Mouse (Mus musculus) MEL (cell line): ENCODE data around the gene Habp2. TPM values are rescaled to one million over a fixed set of nuclear protein-coding genes. Genes with fewer than 3 reads are reported as not detected.

Experiments
- DNase-seq: peaks from one replicate; pipeline ENCODE4 v3.0.0; 2011; ENCODE audit warnings: low read depth, low spot score
- H3K27ac ChIP-seq: 2 replicates; pipeline ENCODE4 v1.5.1; 2012; ENCODE audit warnings: low read depth, mild to moderate bottlenecking, control low read depth, low read length, moderate library complexity; ENCODE audit not compliant: control insufficient read depth
- H3K27me3 ChIP-seq, 2 experiments: fragments of 150-350 bp in 1 of 2; sonication (generic) in 1 of 2; 2 replicates each; pipeline ENCODE4 v1.6.1; 2012; ENCODE audit warnings: low read length in 2 of 2, mild to moderate bottlenecking in 2 of 2, improper control_type of control experiment in 1 of 2, moderate library complexity in 1 of 2; ENCODE audit not compliant: insufficient read depth in 2 of 2, control insufficient read depth in 1 of 2
- H3K36me3 ChIP-seq, 2 experiments: 2 replicates each; pipeline ENCODE4 v1.6.1; 2012 to 2014; ENCODE audit warnings: low read length in 2 of 2, improper control_type of control experiment in 1 of 2, inconsistent platforms in 1 of 2, mild to moderate bottlenecking in 1 of 2; ENCODE audit not compliant: insufficient read depth in 2 of 2, control insufficient read depth in 1 of 2
- H3K4me1 ChIP-seq, 2 experiments: fragments of 150-350 bp in 1 of 2; sonication (generic) in 1 of 2; 2 replicates each; pipeline ENCODE4 v1.6.1; 2012; ENCODE audit warnings: low read length in 2 of 2, improper control_type of control experiment in 1 of 2, mild to moderate bottlenecking in 1 of 2; ENCODE audit not compliant: insufficient read depth in 2 of 2, control insufficient read depth in 1 of 2
- H3K4me3 ChIP-seq, 2 experiments: fragments of 150-350 bp in 1 of 2; sonication (generic) in 1 of 2; 2 replicates each; pipeline ENCODE4 v1.5.1; 2012; ENCODE audit warnings: low read depth in 2 of 2, low read length in 2 of 2, mild to moderate bottlenecking in 2 of 2, moderate library complexity in 2 of 2, control low read depth in 1 of 2, improper control_type of control experiment in 1 of 2; ENCODE audit not compliant: control insufficient read depth in 1 of 2, insufficient read depth in 1 of 2
- H3K79me2 ChIP-seq: 2 replicates; pipeline ENCODE4 v1.6.1; 2012; ENCODE audit warnings: mild to moderate bottlenecking, low read length, moderate library complexity; ENCODE audit not compliant: control insufficient read depth, poor library complexity, insufficient read depth
- H3K9ac ChIP-seq: 2 replicates; pipeline ENCODE4 v1.6.1; 2012; ENCODE audit warnings: low read depth, mild to moderate bottlenecking, control low read depth, low read length, moderate library complexity; ENCODE audit not compliant: control insufficient read depth, poor library complexity, severe bottlenecking
- H3K9me3 ChIP-seq: fragments of 150-350 bp; sonication (generic); replicated peaks from 2 replicates; pipeline ENCODE4 v1.6.1; 2012; ENCODE audit warnings: mild to moderate bottlenecking, low read length, improper control_type of control experiment, moderate library complexity; ENCODE audit not compliant: insufficient read depth
- CHD1 ChIP-seq: IDR thresholded peaks from 2 replicates; pipeline ENCODE4 v1.6.1; 2012; ENCODE audit warnings: low read depth, mild to moderate bottlenecking, inconsistent platforms, low read length, improper control_type of control experiment
- E2F4 ChIP-seq: IDR thresholded peaks from 2 replicates; pipeline ENCODE4 v1.6.1; 2011; ENCODE audit warnings: low read depth, low read length, improper control_type of control experiment, borderline replicate concordance
- ELF1 ChIP-seq: IDR thresholded peaks from 2 replicates; pipeline ENCODE4 v1.6.1; 2014; ENCODE audit warnings: low read depth, mild to moderate bottlenecking, inconsistent platforms, low read length, improper control_type of control experiment, moderate library complexity
- EP300 ChIP-seq, 2 experiments: IDR thresholded peaks; 2 replicates each; pipeline ENCODE4 v1.6.1; 2011; ENCODE audit warnings: improper control_type of control experiment in 2 of 2, low read length in 2 of 2, low read depth in 1 of 2, mild to moderate bottlenecking in 1 of 2
- ETS1 ChIP-seq: IDR thresholded peaks from 2 replicates; pipeline ENCODE4 v1.6.1; 2012; ENCODE audit warnings: low read depth, mild to moderate bottlenecking, inconsistent platforms, low read length, improper control_type of control experiment, moderate library complexity
- GATA1 ChIP-seq: IDR thresholded peaks from 2 replicates; pipeline ENCODE4 v1.6.1; 2011; ENCODE audit warnings: low read depth, low read length, improper control_type of control experiment
- HCFC1 ChIP-seq: IDR thresholded peaks from 2 replicates; pipeline ENCODE4 v1.6.1; 2012; ENCODE audit warnings: low read depth, mild to moderate bottlenecking, inconsistent platforms, low read length, improper control_type of control experiment, moderate library complexity
- JUND ChIP-seq: IDR thresholded peaks from 2 replicates; pipeline ENCODE4 v1.6.1; 2011; ENCODE audit warnings: low read depth, mild to moderate bottlenecking, improper control_type of control experiment, low read length
- MAFK ChIP-seq: IDR thresholded peaks from 2 replicates; pipeline ENCODE4 v1.6.1; 2011; ENCODE audit warnings: low read depth, mild to moderate bottlenecking, low read length, improper control_type of control experiment, borderline replicate concordance
- MAX ChIP-seq: IDR thresholded peaks from 2 replicates; pipeline ENCODE4 v1.6.1; 2011; ENCODE audit warnings: low read length, improper control_type of control experiment
- MAZ ChIP-seq: IDR thresholded peaks from 2 replicates; pipeline ENCODE4 v1.6.1; 2012; ENCODE audit warnings: low read depth, mild to moderate bottlenecking, inconsistent platforms, low read length, improper control_type of control experiment
- MEF2A ChIP-seq: IDR thresholded peaks from 2 replicates; pipeline ENCODE4 v1.6.1; 2014; ENCODE audit warnings: low read depth, mild to moderate bottlenecking, inconsistent platforms, low read length, improper control_type of control experiment; ENCODE audit not compliant: poor library complexity, insufficient replicate concordance, severe bottlenecking; ENCODE audit errors: extremely low read depth
- MYB ChIP-seq: IDR thresholded peaks from 2 replicates; pipeline ENCODE4 v1.6.1; 2011; ENCODE audit warnings: mild to moderate bottlenecking, low read depth, low read length, improper control_type of control experiment
- NELFE ChIP-seq: IDR thresholded peaks from 2 replicates; pipeline ENCODE4 v1.6.1; 2011; ENCODE audit warnings: low read depth, low read length, improper control_type of control experiment
- POLR2AphosphoS5 ChIP-seq: IDR thresholded peaks from 2 replicates; pipeline ENCODE4 v1.6.1; 2012; ENCODE audit warnings: low read depth, borderline replicate concordance, mild to moderate bottlenecking, inconsistent platforms, low read length, moderate library complexity, mixed read lengths
- RAD21 ChIP-seq: IDR thresholded peaks from 2 replicates; pipeline ENCODE4 v1.6.1; 2011; ENCODE audit warnings: mild to moderate bottlenecking, low read depth, low read length, improper control_type of control experiment
- SIN3A ChIP-seq: IDR thresholded peaks from 2 replicates; pipeline ENCODE4 v1.6.1; 2012; ENCODE audit warnings: low read length, improper control_type of control experiment, inconsistent platforms
- SMC3 ChIP-seq: IDR thresholded peaks from 2 replicates; pipeline ENCODE4 v1.6.1; 2011; ENCODE audit warnings: low read depth, low read length, improper control_type of control experiment
- TAL1 ChIP-seq: IDR thresholded peaks from 2 replicates; pipeline ENCODE4 v1.6.1; 2012; ENCODE audit warnings: mild to moderate bottlenecking, inconsistent platforms, low read length, moderate library complexity, mixed read lengths
- TBP ChIP-seq: IDR thresholded peaks from 2 replicates; pipeline ENCODE4 v1.8.0; 2011; ENCODE audit warnings: low read depth, low read length, improper control_type of control experiment
- TCF12 ChIP-seq: IDR thresholded peaks from 2 replicates; pipeline ENCODE4 v1.6.1; 2014; ENCODE audit warnings: low read depth, mild to moderate bottlenecking, inconsistent platforms, low read length, improper control_type of control experiment, moderate library complexity
- UBTF ChIP-seq: IDR thresholded peaks from 2 replicates; pipeline ENCODE4 v1.6.1; 2012; ENCODE audit warnings: low read depth, mild to moderate bottlenecking, inconsistent platforms, low read length, improper control_type of control experiment, moderate library complexity, borderline replicate concordance; ENCODE audit not compliant: insufficient read depth
- USF2 ChIP-seq, 2 experiments: IDR thresholded peaks; 2 replicates each; pipeline ENCODE4 v1.6.1; 2011 to 2012; ENCODE audit warnings: improper control_type of control experiment in 2 of 2, low read length in 2 of 2, borderline replicate concordance in 1 of 2, inconsistent platforms in 1 of 2, low read depth in 1 of 2, mild to moderate bottlenecking in 1 of 2; ENCODE audit not compliant: insufficient read depth in 1 of 2
- ZMIZ1 ChIP-seq: IDR thresholded peaks from 2 replicates; pipeline ENCODE4 v1.6.1; 2012; ENCODE audit warnings: low read depth, mild to moderate bottlenecking, inconsistent platforms, low read length, improper control_type of control experiment, moderate library complexity
- polyA plus RNA-seq, 2 experiments: library from polyadenylated mRNA; stranded (reverse) in 1 of 2; unstranded in 1 of 2; fragments of >175 nt in 1 of 2; fragments of >200 nt in 1 of 2; gene quantifications; 2 replicates each; pipeline versions ENCODE4 v1.2.1 to v1.2.4; 2012; ENCODE audit warnings: low replicate concordance in 2 of 2, low read depth in 1 of 2; ENCODE audit not compliant: insufficient read length in 2 of 2, insufficient read depth in 1 of 2, missing spikeins in 1 of 2
- total RNA-seq: library from RNA; depleted of rRNA; stranded (reverse); fragments of 300-350 nt; gene quantifications from 2 replicates; pipeline ENCODE4 v1.2.3, GENCODE M21; 2012

Habp2 gene
- total and polyA plus RNA-seq, 3 experiments, result not detected

DNA sequence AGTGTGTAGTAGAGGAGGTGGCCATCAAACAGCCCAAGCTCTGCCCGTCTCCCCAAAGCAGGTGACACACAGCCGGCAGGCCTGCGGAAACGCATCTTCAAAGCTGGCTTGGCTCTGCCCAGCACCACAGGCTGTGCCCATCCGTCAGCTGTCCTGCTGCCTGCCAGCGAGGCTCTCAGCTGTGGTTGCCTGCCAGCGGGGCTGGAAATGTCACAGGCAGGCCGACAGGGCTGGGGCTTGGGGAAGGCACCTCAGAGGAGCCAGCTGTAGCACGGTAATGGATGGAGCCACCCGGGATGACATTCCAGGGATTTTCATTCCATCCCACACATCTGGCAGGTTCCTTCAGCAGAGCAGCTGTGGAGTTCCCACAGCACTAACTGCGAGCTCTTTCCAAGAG, 13.9 kb downstream of the Habp2 start:
- no peaks in the 10 kb centered on the region for H3K4me1 ChIP-seq
- TF ChIP-seq SIN3A (no peak), TCF12 (no peak), TAL1 (no peak), MYB (no peak), UBTF (no peak), JUND (no peak)
- no peak overlapping the region for H3K9ac ChIP-seq
- peaks cover 2 to 7% of the 10 kb centered on the region in 2 experiments; a peak in 3 of 4 replicates for H3K27me3 ChIP-seq
- H3K36me3 ChIP-seq, result no peaks in the 10 kb centered on the region
- DNase-seq, result no peak
- no peak overlapping the region for H3K4me3 ChIP-seq
- no peaks in the 10 kb centered on the region for H3K9me3 ChIP-seq
- no peaks in the 10 kb centered on the region for H3K79me2 ChIP-seq
- H3K27ac ChIP-seq, result no peak overlapping the region

DNA sequence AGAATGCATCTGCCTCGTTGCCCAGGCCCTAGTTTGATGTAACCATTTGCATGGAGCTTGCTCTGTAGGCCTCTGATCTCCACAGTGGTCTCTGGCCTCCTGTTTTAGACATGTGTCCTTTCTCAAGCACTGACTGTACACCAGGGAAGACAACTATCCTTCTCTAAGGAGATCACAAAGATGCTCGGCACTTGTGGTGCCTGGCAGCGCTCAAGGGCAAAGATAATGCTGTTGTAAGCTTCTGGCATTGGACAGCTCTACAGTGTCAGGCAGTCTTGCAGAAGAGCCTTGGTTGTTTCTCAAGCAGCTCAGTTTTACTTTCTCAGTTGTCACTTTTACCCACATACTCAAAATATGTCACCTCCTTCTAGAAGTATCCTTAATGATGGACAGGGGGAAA, 29.6 kb downstream of the Habp2 start:
- no peak overlapping the region for H3K27ac ChIP-seq
- DNase-seq, result no peak
- H3K9me3 ChIP-seq, result no peaks in the 10 kb centered on the region
- H3K9ac ChIP-seq, result no peak overlapping the region
- no peaks in the 10 kb centered on the region for H3K4me1 ChIP-seq
- no peaks in the 10 kb centered on the region; a peak in 1 of 4 replicates for H3K27me3 ChIP-seq
- H3K4me3 ChIP-seq, result no peak overlapping the region
- no peaks in the 10 kb centered on the region for H3K79me2 ChIP-seq
- H3K36me3 ChIP-seq, result no peaks in the 10 kb centered on the region
- TF ChIP-seq ZMIZ1 (no peak), UBTF (no peak), MEF2A (no peak), MAX (no peak), E2F4 (no peak), JUND (no peak), USF2 (IDR thresholded peaks at IDR 0.05; ENCODE audit: borderline replicate concordance in 1 of 2, insufficient read depth in 1 of 2, low read depth in 1 of 2, low read length in 2 of 2) (no peak), EP300 (IDR thresholded peaks at IDR 0.05; ENCODE audit: low read depth in 1 of 2, low read length in 2 of 2) (no peak), SIN3A (no peak), TAL1 (no peak), ETS1 (no peak)

DNA sequence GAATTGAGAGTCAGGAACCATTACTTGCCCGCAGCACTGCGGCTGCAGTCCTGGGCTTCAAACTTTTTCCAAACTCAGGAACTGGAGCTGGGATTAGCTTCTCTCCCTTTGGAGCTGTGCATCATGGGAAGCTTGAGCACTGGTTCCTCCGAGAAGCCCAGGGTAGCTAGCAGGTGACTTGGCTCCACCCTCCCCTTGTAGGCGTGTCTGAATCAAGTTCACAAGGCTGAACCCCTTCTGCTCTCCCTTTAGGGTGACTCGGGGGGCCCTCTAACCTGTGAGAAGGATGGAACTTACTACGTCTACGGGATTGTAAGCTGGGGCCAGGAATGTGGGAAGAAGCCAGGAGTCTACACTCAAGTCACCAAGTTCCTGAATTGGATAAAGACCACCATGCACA, 32.3 kb downstream of the Habp2 start:
- Histone ChIP-seq H3K4me1 (no peaks in the 10 kb centered on the region), H3K27me3 (no peaks in the 10 kb centered on the region; a peak in 1 of 4 replicates), H3K9ac (no peak overlapping the region), H3K9me3 (no peaks in the 10 kb centered on the region), H3K4me3 (no peak overlapping the region), H3K36me3 (no peaks in the 10 kb centered on the region), H3K79me2 (no peaks in the 10 kb centered on the region), H3K27ac (no peak overlapping the region)
- TF ChIP-seq ETS1 (no peak), JUND (no peak), TAL1 (no peak), NELFE (no peak), RAD21 (no peak), MAZ (no peak), SMC3 (no peak), POLR2AphosphoS5 (no peak), TCF12 (no peak), TBP (no peak), GATA1 (no peak), EP300 (IDR thresholded peaks at IDR 0.05; ENCODE audit: low read depth in 1 of 2, low read length in 2 of 2) (no peak), CHD1 (no peak), HCFC1 (no peak), ZMIZ1 (no peak), MAX (no peak), MAFK (no peak), ELF1 (no peak)
- DNase-seq, result no peak
